Comparison of ENCODE assay signal across 8 mouse cellular contexts in the genomic region with DNA sequence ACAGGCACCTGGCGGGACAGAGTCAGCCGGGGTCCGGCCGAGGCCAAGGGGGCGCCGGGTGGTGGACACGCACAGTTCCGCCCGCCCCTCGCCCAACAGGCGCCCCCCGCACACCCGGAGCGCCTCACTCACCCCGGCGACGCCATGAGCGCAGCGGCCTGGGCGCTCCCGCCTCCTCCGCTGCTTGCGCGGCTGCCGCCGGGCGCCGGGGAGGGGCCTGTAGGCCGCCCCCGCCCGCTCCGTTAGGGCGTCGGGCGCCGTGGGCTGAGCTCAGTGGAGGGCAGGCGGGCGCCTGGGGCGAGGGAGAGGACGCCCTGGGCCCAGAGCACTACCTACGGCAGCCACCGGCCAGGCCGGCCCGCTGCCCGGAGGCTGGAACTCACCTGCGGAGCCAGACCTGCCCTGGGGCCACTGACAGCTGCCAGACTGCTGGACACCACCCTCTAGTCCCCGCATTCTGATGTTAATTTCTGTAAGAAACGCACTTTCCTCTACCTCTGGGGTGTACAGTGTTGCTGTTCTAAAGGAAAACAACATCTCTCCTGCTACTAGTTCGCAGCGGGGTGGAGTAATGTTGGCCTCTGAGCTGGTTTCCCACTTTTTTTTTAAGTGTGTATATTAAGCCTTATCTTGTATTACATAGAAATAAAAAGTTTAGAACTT. TPM values are rescaled to one million over a fixed set of nuclear protein-coding genes. Genes with fewer than 3 reads are reported as not detected.
DNase-seq lines count a peak whose midpoint lies in the region; ATAC-seq lines count a peak whose summit lies in the region.

No protein-coding gene starts in this region.

- peak overlapping the region; percentile 88 for H3K4me2 ChIP-seq in hindbrain, embryonic 12.5 days (replicated peaks)

- no peaks in the 10 kb centered on the region for H3K27me3 ChIP-seq in hindbrain, embryonic 12.5 days

- peaks cover 6% of the 10 kb centered on the region for H3K4me1 ChIP-seq in hindbrain, embryonic 12.5 days

- peak; percentile 89 for ATAC-seq in hindbrain, embryonic 12.5 days (ENCODE audit: low FRiP score)

- H3K9me3 ChIP-seq in hindbrain, embryonic 12.5 days (replicated peaks): no peaks in the 10 kb centered on the region

- DNase-seq in R1 (ENCODE audit: low read depth, low spot score): peak; percentile 87
- peak; percentile 81 for DNase-seq in cerebellum, adult 9-11 months
- peak; percentile 53 to 68 for DNase-seq in frontal cortex, postnatal 10 days (ENCODE audit: low spot score in 2 of 2)
- peak; percentile 51 for DNase-seq in left cerebral cortex, adult 11 months (ENCODE audit: low spot score)
- DNase-seq in lung, postnatal 25 days (ENCODE audit: low spot score): peak; percentile 81
- DNase-seq in retina, adult 2 months (ENCODE audit: low read depth, low spot score): peak; percentile 45
- peak; percentile 87 for DNase-seq in thymus, postnatal 14 days

- peak overlapping the region; percentile 55 for H3K27ac ChIP-seq in hindbrain, embryonic 12.5 days

- peak overlapping the region; percentile 89 for H3K9ac ChIP-seq in hindbrain, embryonic 12.5 days

- WGBS in hindbrain, embryonic 12.5 days: 1% methylated on average over 46 of the region's 50 CpGs

- no peaks in the 10 kb centered on the region for H3K36me3 ChIP-seq in hindbrain, embryonic 12.5 days

- peak overlapping the region; percentile 85 for H3K4me3 ChIP-seq in hindbrain, embryonic 12.5 days

RNA-seq across cellular contexts. Expression of gene Urgcp, which starts 21.1 kb away (rescaled TPM):
- 26.1 and 26.6 TPM in 2 replicates for polyA plus RNA-seq in hindbrain, embryonic 12.5 days (2016; fragmentation: Nextera tagmentation; extraction: Ambion mirVana)

RNA-seq across cellular contexts. Expression of gene Mrps24, which starts 25.6 kb away (rescaled TPM):
- 137 and 162 TPM in 2 replicates for polyA plus RNA-seq in hindbrain, embryonic 12.5 days (2016; fragmentation: Nextera tagmentation; extraction: Ambion mirVana)

RNA-seq across cellular contexts. Expression of gene Dbnl, which starts 47.2 kb away (rescaled TPM):
- polyA plus RNA-seq in hindbrain, embryonic 12.5 days (2016; fragmentation: Nextera tagmentation; extraction: Ambion mirVana): 145 and 153 TPM in 2 replicates

Comparison
In these comparisons a context has a peak if more than half of its experiments do, and no peak if none do; other contexts are left out.
1. Peak in every context shown above with its lines: DNase-seq, ATAC-seq, H3K4me3 ChIP-seq and H3K27ac ChIP-seq.